Mouse (Mus musculus) heart, embryonic 10.5 days (tissue): ENCODE results near the gene Selenon. TPM values are rescaled to one million over a fixed set of nuclear protein-coding genes. Genes with fewer than 3 reads are reported as not detected.

Source experiments
- DNase-seq: peaks from one replicate; pipeline ENCODE4 v3.0.0-alpha.2; 2017; ENCODE audit warnings: low spot score
- H3K27ac ChIP-seq: fragments of 300-500 bp; sonication (generic); 2 replicates; pipeline ENCODE4 v1.5.1; 2016; ENCODE audit warnings: mild to moderate bottlenecking
- H3K27me3 ChIP-seq: fragments of 300-500 bp; sonication (generic); 2 replicates; pipeline ENCODE4 v1.6.1; 2016; ENCODE audit warnings: mild to moderate bottlenecking; ENCODE audit not compliant: poor library complexity, insufficient read depth, severe bottlenecking
- H3K36me3 ChIP-seq: fragments of 300-500 bp; sonication (generic); 2 replicates; pipeline ENCODE4 v1.6.1; 2016; ENCODE audit warnings: mild to moderate bottlenecking, moderate library complexity
- H3K4me1 ChIP-seq: fragments of 300-500 bp; sonication (generic); 2 replicates; pipeline ENCODE4 v1.6.1; 2016; ENCODE audit warnings: mild to moderate bottlenecking
- H3K4me3 ChIP-seq: fragments of 300-500 bp; sonication (generic); 2 replicates; pipeline ENCODE4 v1.5.1; 2016; ENCODE audit warnings: mild to moderate bottlenecking, moderate library complexity
- H3K9me3 ChIP-seq: fragments of 300-500 bp; sonication (generic); 2 replicates; pipeline ENCODE4 v1.6.1; 2016; ENCODE audit warnings: mild to moderate bottlenecking, moderate library complexity
- whole genome bisulfite sequencing: fragments of 180-500 bp; shearing (Covaris S2); methylation state at CpG from one replicate; pipeline ENCODE4 v1.1.7; 2016; 5-methylcytosine and 5-hydroxymethylcytosine counted together
- polyA plus RNA-seq: library from polyadenylated mRNA; unstranded; fragments of >200 nt; fragmentation: Nextera tagmentation; extraction: Ambion mirVana; gene quantifications from 2 replicates; pipeline ENCODE4 v1.2.1, GENCODE M21; 2016

Selenon gene
- polyA plus RNA-seq, 1 experiment from 2014 or later = 9.0 TPM

GRCm38 (mm10) chr4:134557626-134558249 is 5.8 kb upstream of the Selenon start:
- Histone ChIP-seq H3K4me1 (peaks cover 23% of the 10 kb centered on the region), H3K4me3 (no peak overlapping the region), H3K27me3 (no peaks in the 10 kb centered on the region), H3K27ac (0 out of 2 replicates have a peak overlapping the region, but pooled peaks have one; percentile 29), H3K9me3 (no peaks in the 10 kb centered on the region), H3K36me3 (peaks cover 19% of the 10 kb centered on the region)
- DNase-seq = no peak
- WGBS = 19% methylated on average over 16 of the region's 16 CpGs

GRCm38 (mm10) chr4:134555956-134556580 is 4.1 kb upstream of the Selenon start:
- Histone ChIP-seq H3K36me3 (peaks cover 8% of the 10 kb centered on the region; the same call in 1 of the 2 replicates), H3K27me3 (no peaks in the 10 kb centered on the region), H3K4me3 (no peak overlapping the region), H3K4me1 (peaks cover 34% of the 10 kb centered on the region), H3K9me3 (no peaks in the 10 kb centered on the region), H3K27ac (no peak overlapping the region)
- WGBS = 68% methylated on average over 8 of the region's 8 CpGs
- no peak for DNase-seq

DNA sequence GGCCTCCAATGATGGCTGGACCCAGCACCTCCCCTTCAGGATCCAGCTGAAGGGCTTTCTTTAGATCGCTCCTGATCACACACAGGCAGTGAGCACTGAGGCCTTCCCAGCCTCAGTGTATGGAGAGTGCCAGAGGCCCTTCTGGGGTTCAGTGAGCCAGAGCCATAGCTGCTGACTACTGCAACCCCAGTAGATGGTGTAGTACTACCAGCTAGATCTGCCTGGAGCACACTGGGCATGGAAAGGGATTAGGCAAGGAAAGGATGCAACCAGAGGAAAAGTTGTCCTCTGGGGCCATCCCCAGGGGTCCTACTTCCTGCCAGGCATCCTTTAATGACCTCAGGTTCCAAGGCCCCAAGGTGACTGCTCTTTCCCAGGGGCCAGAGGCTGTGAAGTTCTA is 1.7 kb upstream of the Selenon start:
- Histone ChIP-seq H3K27ac (no peak overlapping the region), H3K36me3 (peaks cover 22% of the 10 kb centered on the region), H3K4me3 (no peak overlapping the region), H3K4me1 (peaks cover 37% of the 10 kb centered on the region), H3K27me3 (no peaks in the 10 kb centered on the region), H3K9me3 (peaks cover 7% of the 10 kb centered on the region; the same call in 1 of the 2 replicates)
- WGBS = 65% methylated on average over 1 of the region's 1 CpGs
- DNase-seq = no peak

GRCm38 (mm10) chr4:134549899-134550298 is 2.1 kb downstream of the Selenon start:
- Histone ChIP-seq H3K36me3 (peaks cover 59% of the 10 kb centered on the region), H3K4me1 (peaks cover 41% of the 10 kb centered on the region), H3K4me3 (no peak overlapping the region), H3K27ac (no peak overlapping the region), H3K27me3 (no peaks in the 10 kb centered on the region), H3K9me3 (peaks cover 7% of the 10 kb centered on the region; the same call in 1 of the 2 replicates)
- 97% methylated on average over 8 of the region's 8 CpGs for WGBS
- DNase-seq = no peak

DNA sequence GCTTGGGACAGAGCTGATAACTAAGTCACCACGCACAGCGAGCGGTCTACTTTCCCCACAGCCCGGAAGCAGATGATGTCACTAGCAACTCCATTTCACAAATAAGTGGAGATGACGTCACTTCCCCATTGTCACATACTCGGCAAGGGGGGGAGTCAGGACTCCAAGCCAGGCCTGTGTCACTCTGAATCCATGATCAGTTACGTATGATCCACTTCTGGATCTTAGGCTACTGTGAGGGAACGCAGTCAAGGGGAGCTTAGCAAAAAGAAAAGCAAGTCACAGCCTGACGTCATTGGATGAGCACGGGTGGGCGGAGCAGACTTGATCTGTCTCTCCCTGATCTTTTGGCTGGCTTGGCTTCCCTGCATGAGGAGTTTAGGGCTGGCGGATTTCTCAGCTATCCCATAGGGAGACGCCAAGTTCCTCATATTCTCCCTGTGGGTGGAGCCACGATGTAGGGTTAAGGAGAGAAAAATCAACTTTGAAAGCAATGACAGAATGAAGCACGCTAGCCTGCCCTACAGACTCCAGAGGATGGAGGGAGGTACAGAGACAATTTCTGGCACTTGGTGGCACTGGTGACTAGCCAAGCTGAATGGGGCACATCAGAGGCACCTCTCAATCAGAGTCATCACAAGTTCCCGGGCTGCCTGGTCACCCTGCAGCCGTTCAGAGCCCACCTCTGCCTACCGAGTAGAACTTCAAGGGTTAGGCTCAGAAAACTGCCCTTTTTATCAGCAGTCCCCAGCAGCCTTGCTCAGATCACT is 3.6 kb downstream of the Selenon start:
- H3K4me3 ChIP-seq = no peak overlapping the region
- peaks cover 41% of the 10 kb centered on the region for H3K4me1 ChIP-seq
- no peak for DNase-seq
- H3K27me3 ChIP-seq = no peaks in the 10 kb centered on the region
- H3K9me3 ChIP-seq = peaks cover 7% of the 10 kb centered on the region; the same call in 1 of the 2 replicates
- peaks cover 75% of the 10 kb centered on the region for H3K36me3 ChIP-seq
- H3K27ac ChIP-seq = peak overlapping the region; percentile 18; the same call in 1 of the 2 replicates
- WGBS = 60% methylated on average over 18 of the region's 18 CpGs

GRCm38 (mm10) chr4:134546814-134547705 is 4.9 kb downstream of the Selenon start:
- H3K36me3 ChIP-seq = peaks cover 88% of the 10 kb centered on the region

GRCm38 (mm10) chr4:134543261-134543660 is 8.7 kb downstream of the Selenon start:
- peaks cover 98% of the 10 kb centered on the region for H3K36me3 ChIP-seq
- H3K27ac ChIP-seq = no peak overlapping the region
- DNase-seq = peak; percentile 94

More at GRCm38 (mm10) chr4:134546814-134547705, 4.9 kb downstream of the Selenon start:
- H3K4me3 ChIP-seq = no peak overlapping the region
- H3K27ac ChIP-seq = no peak overlapping the region
- H3K4me1 ChIP-seq = peaks cover 36% of the 10 kb centered on the region
- no peaks in the 10 kb centered on the region for H3K27me3 ChIP-seq
- H3K9me3 ChIP-seq = peaks cover 7% of the 10 kb centered on the region; the same call in 1 of the 2 replicates
- 67% methylated on average over 9 of the region's 9 CpGs for WGBS
- no peak for DNase-seq

DNA sequence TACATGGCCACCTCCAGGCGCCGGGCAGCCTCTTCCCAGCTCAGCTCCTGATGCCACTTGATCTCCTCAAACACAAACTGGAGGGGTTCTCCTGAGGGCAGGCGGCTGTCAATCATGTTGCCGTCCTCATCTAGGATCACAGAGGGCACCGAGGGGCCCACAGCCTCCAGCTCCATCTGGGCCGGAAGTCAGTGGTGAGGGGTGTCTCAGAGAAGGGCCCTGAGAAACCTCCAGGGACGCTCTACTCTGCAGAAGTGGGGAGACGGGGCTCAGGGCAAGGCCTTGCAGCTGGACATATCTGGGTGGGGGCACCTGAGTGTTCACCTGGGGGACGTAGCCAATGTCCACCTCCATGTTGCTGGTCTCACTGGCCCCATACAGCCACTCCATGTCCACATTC is 9.2 kb downstream of the Selenon start:
- Histone ChIP-seq H3K9me3 (no peaks in the 10 kb centered on the region), H3K27me3 (no peaks in the 10 kb centered on the region), H3K4me1 (peaks cover 14% of the 10 kb centered on the region), H3K27ac (no peak overlapping the region), H3K4me3 (no peak overlapping the region), H3K36me3 (peaks cover 96% of the 10 kb centered on the region)
- DNase-seq = no peak
- 86% methylated on average over 9 of the region's 9 CpGs for WGBS

More at GRCm38 (mm10) chr4:134543261-134543660, 8.7 kb downstream of the Selenon start:
- Histone ChIP-seq H3K27me3 (no peaks in the 10 kb centered on the region), H3K9me3 (no peaks in the 10 kb centered on the region), H3K4me3 (no peak overlapping the region), H3K4me1 (peaks cover 19% of the 10 kb centered on the region)
- 11% methylated on average over 5 of the region's 5 CpGs for whole genome bisulfite sequencing

GRCm38 (mm10) chr4:134538997-134539580 is 12.9 kb downstream of the Selenon start:
- Histone ChIP-seq H3K9me3 (no peaks in the 10 kb centered on the region), H3K27me3 (no peaks in the 10 kb centered on the region), H3K27ac (no peak overlapping the region), H3K36me3 (peaks cover 60% of the 10 kb centered on the region), H3K4me3 (no peak overlapping the region), H3K4me1 (peaks cover 12% of the 10 kb centered on the region)
- no peak for DNase-seq
- 85% methylated on average over 10 of the region's 10 CpGs for WGBS

GRCm38 (mm10) chr4:134535787-134536151 is 16.2 kb downstream of the Selenon start:
- WGBS = 28% methylated on average over 8 of the region's 8 CpGs
- peak overlapping the region; percentile 88 for H3K4me3 ChIP-seq
- H3K9me3 ChIP-seq = no peaks in the 10 kb centered on the region
- no peaks in the 10 kb centered on the region for H3K27me3 ChIP-seq
- peaks cover 38% of the 10 kb centered on the region for H3K36me3 ChIP-seq
- H3K27ac ChIP-seq = peak overlapping the region; percentile 89
- DNase-seq = no peak
- peaks cover 35% of the 10 kb centered on the region for H3K4me1 ChIP-seq

DNA sequence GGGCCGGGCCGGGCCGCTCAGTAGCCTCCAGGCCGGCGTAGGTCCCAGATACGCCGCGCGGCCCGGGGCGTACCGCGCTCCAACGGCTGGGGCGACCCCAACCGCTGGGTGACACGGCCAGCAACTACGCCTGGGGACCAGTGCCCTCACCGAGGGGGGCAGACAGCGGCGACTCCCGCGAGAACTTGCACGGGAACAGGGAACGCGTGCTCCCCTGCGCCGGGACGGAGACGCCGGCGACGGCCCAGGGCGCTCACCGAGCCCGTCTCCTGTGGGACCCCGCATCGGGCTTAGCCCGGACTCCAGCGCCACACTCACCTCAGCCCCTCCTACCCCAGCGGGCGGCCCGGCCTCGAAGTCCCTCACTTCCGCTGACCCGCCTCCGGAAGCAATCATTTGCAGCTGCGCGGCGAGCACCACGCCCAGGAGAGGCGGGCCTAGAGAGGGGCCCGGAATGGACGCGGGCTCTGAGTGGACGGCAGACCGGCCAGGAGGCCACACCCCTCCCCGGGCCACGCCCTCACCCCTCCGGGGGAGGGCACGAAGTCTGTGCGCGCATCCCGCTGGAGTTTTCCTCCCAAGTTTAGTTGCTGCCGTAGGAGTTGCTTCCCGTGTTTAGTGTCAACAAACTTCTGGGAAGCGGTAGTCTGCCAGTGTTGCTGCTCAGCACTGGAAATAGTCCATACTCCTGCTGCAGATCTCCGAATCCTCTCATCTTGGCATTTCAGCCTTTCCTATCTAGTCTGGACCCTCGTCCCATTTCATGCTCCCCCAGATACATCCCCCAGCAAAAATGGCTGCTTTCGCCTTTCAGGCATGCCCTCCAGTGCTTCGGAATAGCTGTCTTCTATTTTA is 16.8 kb downstream of the Selenon start, which contains the start of gene Mtfr1l:
Mtfr1l (minus strand) TSS at position 456 of the 855 bp plus-strand sequence.
- H3K9me3 ChIP-seq = no peaks in the 10 kb centered on the region
- peak within 1 kb of the TSS; percentile 88 for H3K4me3 ChIP-seq
- H3K27ac ChIP-seq = peak within 1 kb of the TSS; percentile 89
- peaks cover 35% of the 10 kb centered on the region for H3K4me1 ChIP-seq
- DNase-seq = peak; percentile 99
- under 1% methylated on average over 71 of the region's 71 CpGs for WGBS
- H3K36me3 ChIP-seq = peaks cover 38% of the 10 kb centered on the region
- no peaks in the 10 kb centered on the region for H3K27me3 ChIP-seq
